Mouse (Mus musculus) limb, embryonic 11.5 days (tissue): ENCODE data around the gene Rere. TPM values are rescaled to one million over a fixed set of nuclear protein-coding genes. Genes with fewer than 3 reads are reported as not detected.
"Not testable (repeated sequence)": the region's sequence is repeated elsewhere in the genome, so short reads cannot be mapped to it uniquely, and the experiment has no call there.

Source experiments
- ATAC-seq: fragments of 200-750 bp; cut with Nextera tagmentation; 2 replicates; pipeline ENCODE4 v1.8.0; 2017; ENCODE audit warnings: low read depth; ENCODE audit not compliant: insufficient number of reproducible peaks, low FRiP score, low TSS enrichment
- DNase-seq: peaks from one replicate; pipeline ENCODE4 v3.0.0-alpha.2; 2015; ENCODE audit warnings: low spot score
- H3K27ac ChIP-seq: fragments of 300-500 bp; sonication (generic); replicated peaks from 2 replicates; pipeline ENCODE4 v1.5.1; 2014; ENCODE audit warnings: low read depth, mild to moderate bottlenecking, low read length
- H3K27me3 ChIP-seq: fragments of 300-500 bp; sonication (generic); 2 replicates; pipeline ENCODE4 v1.6.1; 2014; ENCODE audit warnings: mild to moderate bottlenecking, low read length, mixed read lengths; ENCODE audit not compliant: control insufficient read depth, insufficient read depth
- H3K36me3 ChIP-seq: fragments of 300-500 bp; sonication (generic); 2 replicates; pipeline ENCODE4 v1.6.1; 2014; ENCODE audit warnings: mild to moderate bottlenecking, low read length, moderate library complexity, mixed read lengths; ENCODE audit not compliant: control insufficient read depth, insufficient read depth
- H3K4me1 ChIP-seq: fragments of 300-500 bp; sonication (generic); 2 replicates; pipeline ENCODE4 v1.6.1; 2014; ENCODE audit warnings: low read length, mixed read lengths; ENCODE audit not compliant: control insufficient read depth, insufficient read depth
- H3K4me2 ChIP-seq: fragments of 300-500 bp; sonication (generic); 2 replicates; pipeline ENCODE4 v1.6.1; 2014; ENCODE audit warnings: low read depth, mild to moderate bottlenecking, moderate library complexity; ENCODE audit not compliant: severe bottlenecking
- H3K4me3 ChIP-seq: fragments of 300-500 bp; sonication (generic); 2 replicates; pipeline ENCODE4 v1.5.1; 2014; ENCODE audit warnings: low read depth, low read length
- H3K9ac ChIP-seq: fragments of 300-500 bp; sonication (generic); 2 replicates; pipeline ENCODE4 v1.6.1; 2014; ENCODE audit warnings: mild to moderate bottlenecking, low read length
- H3K9me3 ChIP-seq: fragments of 300-500 bp; sonication (generic); 2 replicates; pipeline ENCODE4 v1.6.1; 2016; ENCODE audit warnings: low read length; ENCODE audit not compliant: control insufficient read depth
- WGBS: fragments of 180-500 bp; shearing (Covaris S2); extraction: QIAGEN DNeasy Blood & Tissue Kit; methylation state at CpG from one replicate; pipeline ENCODE4 v1.1.7; 2014; 5-methylcytosine and 5-hydroxymethylcytosine counted together
- polyA plus RNA-seq: library from polyadenylated mRNA; unstranded; fragments of >200 nt; fragmentation: Nextera tagmentation; extraction: Ambion mirVana; gene quantifications from 2 replicates; pipeline ENCODE4 v1.2.1, GENCODE M21; 2014

Gene Rere
- polyA plus RNA-seq, 1 experiment from 2014 or later = 37.9 TPM

DNA sequence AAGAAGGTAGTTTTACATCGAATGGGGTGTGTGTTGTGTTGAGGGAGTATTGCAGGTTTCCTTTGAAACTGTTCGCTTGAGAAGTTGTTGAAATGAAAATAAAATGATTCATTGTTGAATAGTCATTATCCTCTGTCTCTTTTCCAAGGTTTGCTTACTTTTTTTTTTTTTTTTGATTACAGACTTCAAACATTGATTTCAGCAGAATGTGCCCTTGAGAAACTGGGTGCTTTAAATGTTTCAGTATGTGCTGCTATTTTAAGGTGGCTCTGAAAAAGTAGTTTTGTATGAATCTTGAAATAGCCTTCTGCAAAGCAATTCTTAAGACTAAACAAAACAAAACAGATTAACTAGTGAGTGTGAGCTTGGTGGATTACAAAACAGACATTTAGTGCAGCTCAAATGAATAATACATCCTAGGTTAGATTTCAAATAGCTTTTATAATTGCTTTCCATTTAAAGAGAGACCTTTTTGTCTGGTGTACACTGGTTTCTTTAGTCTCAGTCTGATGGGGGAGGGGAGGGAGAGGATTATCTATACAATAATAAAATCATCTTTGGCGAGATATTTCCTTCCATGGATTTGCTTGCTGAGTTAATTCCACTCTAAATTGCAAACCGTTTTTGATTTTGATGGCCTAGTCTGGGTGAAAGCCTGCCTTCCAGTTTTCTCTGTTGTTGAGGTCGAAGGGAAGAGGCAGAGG lies 1.3 kb downstream of the Rere start:
- no peaks in the 10 kb centered on the region for H3K36me3 ChIP-seq
- H3K27ac ChIP-seq = no peak overlapping the region
- H3K4me2 ChIP-seq = peak overlapping the region; percentile 56
- DNase-seq (no peak), ATAC-seq (no peak)
- peaks cover 8% of the 10 kb centered on the region for H3K4me1 ChIP-seq
- H3K27me3 ChIP-seq = no peaks in the 10 kb centered on the region
- WGBS = 17% methylated on average over 5 of the region's 5 CpGs
- peak overlapping the region; percentile 99 for H3K9ac ChIP-seq
- H3K4me3 ChIP-seq = peak overlapping the region; percentile 99
- H3K9me3 ChIP-seq = no peaks in the 10 kb centered on the region

DNA sequence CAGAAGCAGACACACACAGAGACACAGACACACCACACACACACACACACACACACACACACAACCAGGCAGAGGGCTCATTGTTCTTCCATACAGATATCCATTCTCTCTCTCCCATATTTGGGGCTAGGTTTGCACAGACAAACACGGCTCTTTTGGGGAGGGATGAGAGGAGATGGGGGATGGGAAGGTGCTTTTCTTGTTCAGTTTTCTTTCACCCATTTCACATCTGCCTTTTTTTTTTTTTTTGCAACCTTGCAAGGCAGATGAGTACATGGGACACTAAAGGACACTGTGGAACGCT lies 1.8 kb downstream of the Rere start:
- DNase-seq (no peak), ATAC-seq (no peak)
- peak overlapping the region; percentile 56 for H3K4me2 ChIP-seq
- no peaks in the 10 kb centered on the region for H3K9me3 ChIP-seq
- H3K9ac ChIP-seq = no peak overlapping the region
- no peaks in the 10 kb centered on the region for H3K36me3 ChIP-seq
- H3K27me3 ChIP-seq = no peaks in the 10 kb centered on the region
- H3K4me3 ChIP-seq = peak overlapping the region; percentile 99
- WGBS = 11% methylated on average over 2 of the region's 2 CpGs
- H3K4me1 ChIP-seq = peaks cover 8% of the 10 kb centered on the region
- no peak overlapping the region for H3K27ac ChIP-seq

DNA sequence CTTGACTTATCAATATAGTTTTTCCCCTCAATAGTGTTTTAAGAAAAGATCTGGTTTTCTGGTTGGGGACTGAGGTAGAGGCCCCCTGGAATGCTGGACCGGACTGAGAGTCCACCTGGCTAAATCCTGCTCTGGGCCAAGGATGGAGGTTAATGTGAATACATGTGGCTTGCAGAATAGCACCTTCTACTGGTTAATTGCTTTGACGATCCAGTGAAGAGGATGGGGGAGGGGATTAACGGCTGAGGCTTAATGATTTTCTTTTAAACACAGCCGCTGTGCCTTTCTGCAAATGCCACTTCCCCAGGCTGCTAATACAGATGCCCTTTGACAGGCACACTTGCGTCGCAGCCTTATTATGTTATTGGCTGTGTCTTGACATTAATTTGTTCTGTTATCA lies 2.5 kb downstream of the Rere start:
- H3K27me3 ChIP-seq = no peaks in the 10 kb centered on the region
- DNase-seq (no peak), ATAC-seq (no peak)
- peak overlapping the region; percentile 32; the same call in 1 of the 2 replicates for H3K9ac ChIP-seq
- H3K4me2 ChIP-seq = peak overlapping the region; percentile 56
- no peaks in the 10 kb centered on the region for H3K9me3 ChIP-seq
- H3K36me3 ChIP-seq = no peaks in the 10 kb centered on the region
- WGBS = 5% methylated on average over 6 of the region's 6 CpGs
- H3K4me3 ChIP-seq = peak overlapping the region; percentile 99; the same call in 1 of the 2 replicates
- H3K4me1 ChIP-seq = peaks cover 8% of the 10 kb centered on the region
- no peak overlapping the region for H3K27ac ChIP-seq

GRCm38 (mm10) chr4:150286980-150287379 lies 5.5 kb downstream of the Rere start:
- Histone ChIP-seq H3K4me1 (peaks cover 8% of the 10 kb centered on the region), H3K4me2 (no peak overlapping the region), H3K9me3 (no peaks in the 10 kb centered on the region), H3K36me3 (no peaks in the 10 kb centered on the region), H3K9ac (no peak overlapping the region), H3K27ac (no peak overlapping the region), H3K4me3 (no peak overlapping the region), H3K27me3 (no peaks in the 10 kb centered on the region)
- ATAC-seq = no peak
- 86% methylated on average over 8 of the region's 8 CpGs for WGBS
- no peak for DNase-seq

- H3K4me1 ChIP-seq, DNase-seq, H3K4me2 ChIP-seq, ATAC-seq, H3K9ac ChIP-seq, H3K9me3 ChIP-seq, H3K36me3 ChIP-seq, H3K27ac ChIP-seq, H3K27me3 ChIP-seq, H3K4me3 ChIP-seq: not testable (repeated sequence)
- 84% methylated on average over 1 of the region's 1 CpGs for WGBS
Observed at GRCm38 (mm10) chr4:150287463-150287862, 6.0 kb downstream of the Rere start.

DNA sequence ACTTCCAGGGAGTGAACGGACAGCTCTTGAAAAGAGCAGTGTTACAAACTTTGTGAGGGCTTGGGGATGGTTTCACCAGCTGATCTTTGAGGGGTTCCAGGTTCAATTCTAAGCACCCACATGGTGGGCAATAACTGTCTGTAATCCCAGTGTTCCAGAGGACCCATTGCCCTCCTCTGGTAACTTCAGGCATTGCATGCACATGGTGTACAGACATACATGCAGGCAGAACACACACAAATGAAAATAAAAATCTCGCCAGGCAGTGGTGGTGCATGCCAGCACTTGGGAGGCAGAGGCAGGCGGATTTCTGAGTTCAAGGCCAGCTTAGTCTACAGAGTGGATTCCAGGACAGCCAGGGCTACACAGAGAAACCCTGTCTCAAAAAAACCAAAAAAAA lies 10.5 kb downstream of the Rere start:
- Histone ChIP-seq H3K4me1 (no peaks in the 10 kb centered on the region), H3K27ac (no peak overlapping the region), H3K9me3 (0 out of 2 replicates have a peak, but pooled peaks cover 3% of the 10 kb centered on the region), H3K4me3 (no peak overlapping the region), H3K27me3 (no peaks in the 10 kb centered on the region), H3K36me3 (no peaks in the 10 kb centered on the region; the same call in 1 of the 2 replicates), H3K4me2 (no peak overlapping the region), H3K9ac (no peak overlapping the region)
- ATAC-seq = no peak
- WGBS = 88% methylated on average over 3 of the region's 3 CpGs
- DNase-seq = no peak

GRCm38 (mm10) chr4:150294870-150295269 lies 13.4 kb downstream of the Rere start:
- DNase-seq (no peak), ATAC-seq (no peak)
- 96% methylated on average over 7 of the region's 7 CpGs for WGBS
- H3K36me3 ChIP-seq = no peaks in the 10 kb centered on the region; the same call in 1 of the 2 replicates
- H3K9ac ChIP-seq = no peak overlapping the region
- no peak overlapping the region for H3K4me3 ChIP-seq
- no peak overlapping the region for H3K4me2 ChIP-seq
- 0 out of 2 replicates have a peak, but pooled peaks cover 3% of the 10 kb centered on the region for H3K9me3 ChIP-seq
- H3K4me1 ChIP-seq = no peaks in the 10 kb centered on the region
- no peaks in the 10 kb centered on the region for H3K27me3 ChIP-seq
- H3K27ac ChIP-seq = no peak overlapping the region

DNA sequence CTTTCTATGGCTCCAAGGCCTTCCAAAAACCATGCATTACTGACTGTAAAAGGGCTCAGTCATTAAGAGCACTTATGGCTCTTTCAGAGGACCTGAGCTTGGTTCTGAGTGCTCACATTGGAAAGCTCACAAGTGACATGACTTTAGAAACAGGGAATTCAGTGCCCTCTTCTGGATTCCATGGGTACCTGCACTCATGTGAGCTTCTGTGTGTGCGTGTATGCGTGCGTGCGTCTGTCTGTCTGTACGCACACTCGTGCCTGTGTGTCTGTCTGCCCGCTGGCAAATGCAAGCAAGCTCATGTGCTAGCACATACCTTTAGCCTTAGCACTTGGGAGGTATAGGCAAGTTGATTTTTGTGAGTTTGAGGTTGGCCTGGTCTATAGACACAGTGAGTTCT lies 14.5 kb downstream of the Rere start:
- no peak overlapping the region for H3K9ac ChIP-seq
- no peaks in the 10 kb centered on the region for H3K27me3 ChIP-seq
- H3K4me1 ChIP-seq = no peaks in the 10 kb centered on the region
- no peak overlapping the region for H3K4me2 ChIP-seq
- H3K9me3 ChIP-seq = 0 out of 2 replicates have a peak, but pooled peaks cover 3% of the 10 kb centered on the region
- no peaks in the 10 kb centered on the region; the same call in 1 of the 2 replicates for H3K36me3 ChIP-seq
- H3K27ac ChIP-seq = no peak overlapping the region
- no peak for DNase-seq
- no peak for ATAC-seq
- H3K4me3 ChIP-seq = no peak overlapping the region
- 94% methylated on average over 7 of the region's 7 CpGs for WGBS

DNA sequence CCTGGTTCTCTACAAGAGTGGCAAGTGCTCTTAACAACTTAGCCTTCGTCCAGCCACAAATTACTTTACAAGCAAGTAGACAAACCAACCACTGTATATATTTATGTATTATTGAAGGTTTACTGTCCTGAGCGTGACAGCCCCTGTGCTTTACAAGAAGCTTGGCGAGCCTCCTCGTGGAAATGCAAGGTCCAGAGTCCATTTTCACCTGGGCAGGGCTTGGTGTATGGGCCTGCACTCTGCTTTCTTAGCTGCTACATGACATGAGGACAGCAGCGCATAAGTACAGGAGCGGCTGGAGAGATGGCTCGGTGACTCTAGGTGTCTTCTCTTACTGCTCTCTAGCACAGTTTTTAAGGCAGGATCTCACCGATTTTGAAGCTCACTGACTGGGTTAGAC lies 21.3 kb downstream of the Rere start:
- H3K27ac ChIP-seq = no peak overlapping the region
- no peak for ATAC-seq
- DNase-seq = no peak
- H3K4me3 ChIP-seq = no peak overlapping the region
- 93% methylated on average over 8 of the region's 8 CpGs for WGBS
- H3K9me3 ChIP-seq = no peaks in the 10 kb centered on the region
- no peaks in the 10 kb centered on the region for H3K27me3 ChIP-seq
- no peak overlapping the region for H3K9ac ChIP-seq
- H3K36me3 ChIP-seq = no peaks in the 10 kb centered on the region
- H3K4me2 ChIP-seq = no peak overlapping the region
- H3K4me1 ChIP-seq = no peaks in the 10 kb centered on the region
